Mouse (Mus musculus): Measurements from ENCODE around the gene Tnfsf4. TPM values are rescaled to one million over a fixed set of nuclear protein-coding genes. Genes with fewer than 3 reads are reported as not detected.

The Tnfsf4 gene
- not detected in 2 replicates for polyA plus RNA-seq (2012; rRNA removed)

- peaks cover 3% of the 10 kb centered on the region; the same call in 1 of the 2 replicates for H3K4me1 ChIP-seq (ENCODE audit: control insufficient read depth, insufficient read depth, low read length)
- H3K27me3 ChIP-seq (ENCODE audit: control insufficient read depth, insufficient read depth, low read length) = no peaks in the 10 kb centered on the region
- no peak for TF ChIP-seq POLR2A (IDR thresholded peaks at IDR 0.05; ENCODE audit: control insufficient read depth, low read depth, low read length)
- TF ChIP-seq CTCF (IDR thresholded peaks at IDR 0.05; ENCODE audit: control insufficient read depth, insufficient read depth, insufficient replicate concordance, low read depth, low read length) = no peak
- no peaks in the 10 kb centered on the region for H3K36me3 ChIP-seq (ENCODE audit: control insufficient read depth, insufficient read depth, low read length)
- H3K27ac ChIP-seq (ENCODE audit: control insufficient read depth, insufficient read depth, low read depth, low read length) = no peak within 1 kb of the TSS
- H3K4me3 ChIP-seq (ENCODE audit: control insufficient read depth, low read depth, low read length) = no peak within 1 kb of the TSS
These were observed at the start of gene Tnfsf4 for GRCm38 (mm10) chr1:161394931-161395459. Tnfsf4 (plus strand) TSS chr1:161395409.

DNA sequence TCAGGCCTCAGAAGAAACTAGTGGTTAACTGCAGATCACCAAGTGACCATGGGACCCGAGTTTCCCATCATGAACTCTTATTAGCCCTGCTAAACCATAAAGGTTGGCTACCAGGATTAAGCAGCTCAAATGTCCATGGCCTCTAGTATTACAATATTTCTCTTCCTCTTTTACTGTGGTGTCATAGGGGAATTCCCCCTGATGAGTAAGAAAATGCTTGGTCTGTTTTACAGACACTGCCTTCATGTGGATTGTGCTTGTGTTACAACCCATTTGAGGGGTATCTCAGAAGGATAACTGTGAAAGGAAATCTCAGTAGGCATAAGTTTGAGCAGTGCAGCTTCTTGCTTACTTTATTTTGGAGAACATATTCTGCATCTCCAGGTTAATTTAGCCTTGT is 44.2 kb upstream of the Tnfsf4 start:
- Histone ChIP-seq H3K4me3 (ENCODE audit: control insufficient read depth, low read depth, low read length) (no peak overlapping the region), H3K4me1 (ENCODE audit: control insufficient read depth, insufficient read depth, low read length) (no peaks in the 10 kb centered on the region), H3K36me3 (ENCODE audit: control insufficient read depth, insufficient read depth, low read length) (no peaks in the 10 kb centered on the region), H3K27me3 (ENCODE audit: control insufficient read depth, insufficient read depth, low read length) (no peaks in the 10 kb centered on the region), H3K27ac (ENCODE audit: control insufficient read depth, insufficient read depth, low read depth, low read length) (no peak overlapping the region)
- TF ChIP-seq POLR2A (IDR thresholded peaks at IDR 0.05; ENCODE audit: control insufficient read depth, low read depth, low read length) = no peak
- TF ChIP-seq CTCF (IDR thresholded peaks at IDR 0.05; ENCODE audit: control insufficient read depth, insufficient read depth, insufficient replicate concordance, low read depth, low read length) = no peak

GRCm38 (mm10) chr1:161365006-161365405 is 30.2 kb upstream of the Tnfsf4 start:
- no peak overlapping the region for H3K27ac ChIP-seq (ENCODE audit: control insufficient read depth, insufficient read depth, low read depth, low read length)
- no peak overlapping the region for H3K4me3 ChIP-seq (ENCODE audit: control insufficient read depth, low read depth, low read length)
- TF ChIP-seq POLR2A (IDR thresholded peaks at IDR 0.05; ENCODE audit: control insufficient read depth, low read depth, low read length) = no peak
- TF ChIP-seq CTCF (IDR thresholded peaks at IDR 0.05; ENCODE audit: control insufficient read depth, insufficient read depth, insufficient replicate concordance, low read depth, low read length) = no peak
- H3K27me3 ChIP-seq (ENCODE audit: control insufficient read depth, insufficient read depth, low read length) = no peaks in the 10 kb centered on the region
- no peaks in the 10 kb centered on the region for H3K4me1 ChIP-seq (ENCODE audit: control insufficient read depth, insufficient read depth, low read length)
- no peaks in the 10 kb centered on the region for H3K36me3 ChIP-seq (ENCODE audit: control insufficient read depth, insufficient read depth, low read length)

GRCm38 (mm10) chr1:161371919-161372318 is 23.3 kb upstream of the Tnfsf4 start:
- H3K27ac ChIP-seq (ENCODE audit: control insufficient read depth, insufficient read depth, low read depth, low read length) = no peak overlapping the region
- no peaks in the 10 kb centered on the region for H3K36me3 ChIP-seq (ENCODE audit: control insufficient read depth, insufficient read depth, low read length)
- H3K27me3 ChIP-seq (ENCODE audit: control insufficient read depth, insufficient read depth, low read length) = no peaks in the 10 kb centered on the region
- TF ChIP-seq CTCF (IDR thresholded peaks at IDR 0.05; ENCODE audit: control insufficient read depth, insufficient read depth, insufficient replicate concordance, low read depth, low read length) (no peak), POLR2A (IDR thresholded peaks at IDR 0.05; ENCODE audit: control insufficient read depth, low read depth, low read length) (no peak)
- H3K4me3 ChIP-seq (ENCODE audit: control insufficient read depth, low read depth, low read length) = no peak overlapping the region
- H3K4me1 ChIP-seq (ENCODE audit: control insufficient read depth, insufficient read depth, low read length) = no peaks in the 10 kb centered on the region

DNA sequence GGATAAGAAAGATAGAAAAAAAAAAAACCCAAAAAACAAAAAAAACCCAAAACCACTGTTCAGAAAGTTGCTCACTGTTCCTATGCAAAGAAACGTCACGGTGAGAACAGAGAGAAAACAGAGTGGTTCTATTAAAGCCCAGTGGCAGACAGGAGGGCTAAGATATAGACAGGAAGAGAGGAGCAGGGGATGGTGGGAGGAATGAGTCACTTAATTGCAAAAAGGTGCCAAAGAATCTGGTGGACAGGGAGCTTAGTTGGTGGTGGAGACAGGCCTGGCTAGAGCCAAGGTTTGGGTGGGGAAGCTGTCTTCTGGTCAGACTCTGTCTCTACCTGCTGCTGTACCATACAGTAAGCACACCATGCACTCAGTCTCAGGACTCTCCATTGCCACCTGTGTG is 19.3 kb upstream of the Tnfsf4 start:
- Histone ChIP-seq H3K36me3 (ENCODE audit: control insufficient read depth, insufficient read depth, low read length) (no peaks in the 10 kb centered on the region), H3K27ac (ENCODE audit: control insufficient read depth, insufficient read depth, low read depth, low read length) (no peak overlapping the region), H3K27me3 (ENCODE audit: control insufficient read depth, insufficient read depth, low read length) (no peaks in the 10 kb centered on the region), H3K4me1 (ENCODE audit: control insufficient read depth, insufficient read depth, low read length) (no peaks in the 10 kb centered on the region), H3K4me3 (ENCODE audit: control insufficient read depth, low read depth, low read length) (no peak overlapping the region)
- TF ChIP-seq POLR2A (IDR thresholded peaks at IDR 0.05; ENCODE audit: control insufficient read depth, low read depth, low read length) (no peak), CTCF (IDR thresholded peaks at IDR 0.05; ENCODE audit: control insufficient read depth, insufficient read depth, insufficient replicate concordance, low read depth, low read length) (no peak)

DNA sequence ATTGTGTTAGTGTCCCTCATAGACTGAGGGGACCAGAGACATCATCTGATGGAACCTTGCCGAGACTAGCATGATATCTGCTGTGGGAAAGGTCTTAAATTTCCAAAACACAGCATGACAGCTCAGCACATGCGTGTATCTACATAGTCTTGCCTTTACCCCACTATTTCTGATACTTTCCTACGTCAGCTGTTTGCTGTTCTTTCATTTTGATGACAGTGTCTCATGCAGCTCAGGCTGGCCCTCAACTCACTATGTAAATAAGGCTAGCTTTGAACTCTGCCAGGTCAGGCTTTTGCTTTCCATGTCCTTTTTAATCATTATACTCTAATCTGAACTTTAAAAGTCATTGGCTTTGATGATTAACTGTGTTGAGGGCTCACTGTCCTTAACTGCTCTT is 16.6 kb upstream of the Tnfsf4 start:
- TF ChIP-seq CTCF (IDR thresholded peaks at IDR 0.05; ENCODE audit: control insufficient read depth, insufficient read depth, insufficient replicate concordance, low read depth, low read length) (no peak), POLR2A (IDR thresholded peaks at IDR 0.05; ENCODE audit: control insufficient read depth, low read depth, low read length) (no peak)
- no peaks in the 10 kb centered on the region for H3K36me3 ChIP-seq (ENCODE audit: control insufficient read depth, insufficient read depth, low read length)
- no peak overlapping the region for H3K27ac ChIP-seq (ENCODE audit: control insufficient read depth, insufficient read depth, low read depth, low read length)
- H3K27me3 ChIP-seq (ENCODE audit: control insufficient read depth, insufficient read depth, low read length) = no peaks in the 10 kb centered on the region
- H3K4me3 ChIP-seq (ENCODE audit: control insufficient read depth, low read depth, low read length) = no peak overlapping the region
- H3K4me1 ChIP-seq (ENCODE audit: control insufficient read depth, insufficient read depth, low read length) = no peaks in the 10 kb centered on the region

- no peaks in the 10 kb centered on the region for H3K36me3 ChIP-seq (ENCODE audit: control insufficient read depth, insufficient read depth, low read length)
- no peak overlapping the region for H3K4me3 ChIP-seq (ENCODE audit: control insufficient read depth, low read depth, low read length)
- no peak overlapping the region for H3K27ac ChIP-seq (ENCODE audit: control insufficient read depth, insufficient read depth, low read depth, low read length)
- H3K27me3 ChIP-seq (ENCODE audit: control insufficient read depth, insufficient read depth, low read length) = no peaks in the 10 kb centered on the region
- no peaks in the 10 kb centered on the region for H3K4me1 ChIP-seq (ENCODE audit: control insufficient read depth, insufficient read depth, low read length)
- no peak for TF ChIP-seq POLR2A (IDR thresholded peaks at IDR 0.05; ENCODE audit: control insufficient read depth, low read depth, low read length)
- no peak for TF ChIP-seq CTCF (IDR thresholded peaks at IDR 0.05; ENCODE audit: control insufficient read depth, insufficient read depth, insufficient replicate concordance, low read depth, low read length)
These were observed 15.4 kb upstream of the Tnfsf4 start for GRCm38 (mm10) chr1:161379685-161380424.
